Mouse (Mus musculus): ENCODE results near the gene Zfp422. TPM values are rescaled to one million over a fixed set of nuclear protein-coding genes. Genes with fewer than 3 reads are reported as not detected.

Gene Zfp422
- polyA plus RNA-seq, 1 experiment from 2014 or later: 359 TPM

DNA sequence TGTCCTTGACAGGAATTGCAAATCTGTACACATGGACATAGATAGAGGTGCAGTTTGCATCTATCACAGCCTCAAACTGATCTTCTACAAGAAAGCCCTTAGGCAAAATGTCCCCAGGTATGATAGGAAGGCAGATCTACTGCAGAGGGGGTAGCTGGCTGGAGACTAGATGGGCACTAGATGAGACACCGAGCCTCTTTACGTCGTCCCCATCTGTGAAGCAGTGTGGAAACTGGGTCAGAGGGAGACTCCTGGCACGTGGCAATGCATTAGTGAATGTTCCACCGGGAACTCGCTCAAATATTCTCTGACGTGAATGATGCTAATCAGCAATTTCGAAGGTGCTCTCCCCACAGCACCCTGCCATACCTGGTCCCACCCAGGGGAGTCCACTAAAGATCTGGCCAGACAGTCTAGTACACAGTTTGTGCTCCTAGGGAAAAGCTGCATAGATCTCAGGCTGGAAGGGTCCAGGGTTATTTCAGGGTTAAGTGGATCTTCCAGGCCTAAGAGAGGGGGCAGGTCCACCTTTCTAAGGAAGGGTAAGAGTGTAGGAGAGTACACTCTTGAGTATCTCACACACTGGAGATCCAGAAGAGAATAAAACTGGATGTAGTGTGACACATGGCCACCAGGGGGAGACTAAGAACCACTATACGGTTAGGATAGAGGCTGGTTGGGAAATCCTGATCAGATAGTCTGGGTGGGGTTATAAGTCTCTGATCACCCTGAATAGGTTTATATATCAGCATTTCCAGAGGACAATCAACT, 25.1 kb upstream of the Zfp422 start:
- no peak overlapping the region for H3K4me3 ChIP-seq (ENCODE audit: low read depth, low read length)
- 68% methylated on average over 9 of the region's 9 CpGs for WGBS
- ATAC-seq (replicated peaks; ENCODE audit: low FRiP score) (peak; percentile 77), DNase-seq (ENCODE audit: low spot score) (peak; percentile 77)
- H3K36me3 ChIP-seq (ENCODE audit: control insufficient read depth, insufficient read depth, low read length): no peaks in the 10 kb centered on the region
- H3K27me3 ChIP-seq (ENCODE audit: control insufficient read depth, insufficient read depth, low read length): no peaks in the 10 kb centered on the region
- no peaks in the 10 kb centered on the region for H3K4me1 ChIP-seq (replicated peaks; ENCODE audit: control insufficient read depth, insufficient read depth, low read length)
- no peak overlapping the region for H3K4me2 ChIP-seq (ENCODE audit: low read depth, low read length, severe bottlenecking)
- no peak overlapping the region for H3K9ac ChIP-seq (ENCODE audit: low read length)
- no peak overlapping the region for H3K27ac ChIP-seq (ENCODE audit: low read depth, low read length)
- no peaks in the 10 kb centered on the region for H3K9me3 ChIP-seq (ENCODE audit: control insufficient read depth, low read length)

DNA sequence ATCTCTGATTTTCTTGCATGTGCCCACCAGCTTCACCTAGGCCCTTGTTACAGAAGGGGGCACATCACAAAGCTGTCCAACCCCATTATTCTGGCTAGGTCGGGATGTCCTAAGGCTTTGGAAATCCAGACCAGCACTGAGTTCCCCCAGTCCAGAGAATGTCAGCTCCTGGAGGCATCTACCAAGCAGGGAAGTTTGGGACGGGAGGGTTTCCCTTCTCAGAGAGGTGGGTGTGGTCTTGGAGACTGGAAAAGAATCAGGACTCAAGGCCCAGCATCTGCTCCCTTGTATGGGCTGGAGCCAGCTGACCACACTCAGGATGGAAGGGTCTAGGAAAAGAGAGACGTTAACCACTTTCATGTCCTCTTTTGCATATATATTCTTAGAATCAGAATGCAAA, 24.4 kb upstream of the Zfp422 start:
- Histone ChIP-seq H3K27ac (ENCODE audit: low read depth, low read length) (no peak overlapping the region), H3K4me1 (replicated peaks; ENCODE audit: control insufficient read depth, insufficient read depth, low read length) (no peaks in the 10 kb centered on the region), H3K4me2 (ENCODE audit: low read depth, low read length, severe bottlenecking) (no peak overlapping the region), H3K9ac (ENCODE audit: low read length) (no peak overlapping the region), H3K27me3 (ENCODE audit: control insufficient read depth, insufficient read depth, low read length) (no peaks in the 10 kb centered on the region), H3K4me3 (ENCODE audit: low read depth, low read length) (no peak overlapping the region), H3K36me3 (ENCODE audit: control insufficient read depth, insufficient read depth, low read length) (no peaks in the 10 kb centered on the region), H3K9me3 (ENCODE audit: control insufficient read depth, low read length) (no peaks in the 10 kb centered on the region)
- ATAC-seq (replicated peaks; ENCODE audit: low FRiP score) (no peak), DNase-seq (ENCODE audit: low spot score) (no peak)
- WGBS: 74% methylated on average over 3 of the region's 3 CpGs

DNA sequence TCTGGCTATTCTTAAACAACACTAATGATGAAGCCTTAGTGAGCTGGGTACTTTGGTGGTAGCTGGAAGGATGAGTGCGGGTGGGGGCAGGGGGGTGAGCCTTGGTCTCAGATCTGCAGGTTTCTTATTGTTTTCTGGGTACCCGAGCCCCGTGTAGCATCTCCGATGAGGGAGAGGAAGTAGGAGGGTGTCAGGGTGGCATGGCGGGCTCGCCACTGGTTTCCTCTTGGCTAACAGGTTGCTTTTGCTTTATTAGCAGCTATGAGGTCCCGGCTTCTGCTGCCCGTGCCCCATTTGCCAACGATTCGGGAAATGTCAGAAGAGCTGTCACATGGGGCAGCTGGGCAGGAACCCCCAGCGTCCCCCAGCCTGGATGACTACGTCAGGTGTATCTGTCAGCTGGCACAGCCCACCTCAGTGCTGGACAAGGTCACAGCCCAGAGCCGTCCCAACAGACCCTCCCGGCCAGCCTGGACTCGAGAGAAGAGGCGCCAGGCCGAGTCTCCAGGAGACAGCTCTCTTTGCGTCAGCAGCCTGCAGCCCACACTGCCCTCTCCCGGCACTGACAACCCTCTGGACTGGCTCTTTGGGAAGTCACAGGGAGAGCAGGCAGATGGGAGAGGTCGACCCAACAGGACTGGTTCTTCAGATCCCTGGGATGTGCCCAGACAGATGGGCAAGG, 22.8 kb upstream of the Zfp422 start:
- no peak overlapping the region for H3K27ac ChIP-seq (ENCODE audit: low read depth, low read length)
- DNase-seq (ENCODE audit: low spot score) (no peak), ATAC-seq (replicated peaks; ENCODE audit: low FRiP score) (no peak)
- no peaks in the 10 kb centered on the region for H3K9me3 ChIP-seq (ENCODE audit: control insufficient read depth, low read length)
- no peak overlapping the region for H3K9ac ChIP-seq (ENCODE audit: low read length)
- H3K4me2 ChIP-seq (ENCODE audit: low read depth, low read length, severe bottlenecking): no peak overlapping the region
- 82% methylated on average over 20 of the region's 20 CpGs for whole genome bisulfite sequencing
- no peaks in the 10 kb centered on the region for H3K36me3 ChIP-seq (ENCODE audit: control insufficient read depth, insufficient read depth, low read length)
- H3K4me1 ChIP-seq (replicated peaks; ENCODE audit: control insufficient read depth, insufficient read depth, low read length): no peaks in the 10 kb centered on the region
- no peak overlapping the region for H3K4me3 ChIP-seq (ENCODE audit: low read depth, low read length)
- no peaks in the 10 kb centered on the region for H3K27me3 ChIP-seq (ENCODE audit: control insufficient read depth, insufficient read depth, low read length)

DNA sequence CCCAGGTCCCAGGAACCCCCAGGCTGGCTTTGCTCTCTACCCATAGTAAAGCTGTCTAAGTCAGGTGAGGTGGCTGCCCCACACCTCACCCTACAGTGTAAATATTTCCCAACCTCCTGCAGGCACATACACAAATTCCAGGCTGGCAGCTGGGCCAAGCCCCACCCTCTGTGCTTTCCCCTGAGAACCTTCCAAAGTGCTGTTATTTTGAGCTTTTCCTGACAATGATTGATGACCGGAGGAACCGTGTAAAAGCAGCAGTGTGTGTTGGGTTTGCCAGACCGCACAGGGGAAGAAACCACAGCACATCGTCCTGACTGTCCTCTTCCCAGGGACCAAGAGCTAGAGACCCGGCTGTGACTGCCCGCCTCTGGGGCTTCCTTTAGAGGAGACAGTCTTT, 21.6 kb upstream of the Zfp422 start, which contains the start of gene Depp1:
Gene Depp1, plus strand, starts transcription at position 204 of the 400 bp plus-strand sequence.
- no peak within 1 kb of the TSS for H3K4me3 ChIP-seq (ENCODE audit: low read depth, low read length)
- no peaks in the 10 kb centered on the region for H3K27me3 ChIP-seq (ENCODE audit: control insufficient read depth, insufficient read depth, low read length)
- ATAC-seq (replicated peaks; ENCODE audit: low FRiP score): no peak
- no peak for DNase-seq (ENCODE audit: low spot score)
- H3K4me2 ChIP-seq (ENCODE audit: low read depth, low read length, severe bottlenecking): no peak within 1 kb of the TSS
- H3K36me3 ChIP-seq (ENCODE audit: control insufficient read depth, insufficient read depth, low read length): no peaks in the 10 kb centered on the region
- H3K9me3 ChIP-seq (ENCODE audit: control insufficient read depth, low read length): no peaks in the 10 kb centered on the region
- no peak within 1 kb of the TSS for H3K27ac ChIP-seq (ENCODE audit: low read depth, low read length)
- H3K9ac ChIP-seq (ENCODE audit: low read length): no peak within 1 kb of the TSS
- WGBS: 86% methylated on average over 6 of the region's 6 CpGs
- H3K4me1 ChIP-seq (replicated peaks; ENCODE audit: control insufficient read depth, insufficient read depth, low read length): no peaks in the 10 kb centered on the region

DNA sequence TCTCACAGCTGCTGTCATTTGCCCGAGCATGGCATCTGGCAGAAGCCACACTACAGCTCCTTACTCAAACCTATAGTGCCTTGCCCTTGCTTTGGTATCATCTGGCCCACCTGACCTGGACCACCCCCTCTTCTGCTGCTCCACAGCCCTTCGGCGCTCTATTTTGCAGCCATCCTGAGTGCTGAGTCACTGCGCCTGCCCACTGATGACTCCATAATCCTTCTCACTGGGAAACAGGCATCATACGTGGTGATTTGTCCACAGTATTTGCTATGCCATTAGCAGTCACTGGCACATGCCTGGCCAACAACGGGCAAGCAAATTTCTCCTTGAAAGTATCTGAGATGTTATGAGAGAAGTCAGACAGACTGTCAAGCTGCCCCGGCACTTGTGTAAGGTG, 21.0 kb upstream of the Zfp422 start:
- H3K27ac ChIP-seq (ENCODE audit: low read depth, low read length): no peak overlapping the region
- H3K9ac ChIP-seq (ENCODE audit: low read length): no peak overlapping the region
- no peak for DNase-seq (ENCODE audit: low spot score)
- no peaks in the 10 kb centered on the region for H3K27me3 ChIP-seq (ENCODE audit: control insufficient read depth, insufficient read depth, low read length)
- no peak overlapping the region for H3K4me3 ChIP-seq (ENCODE audit: low read depth, low read length)
- H3K36me3 ChIP-seq (ENCODE audit: control insufficient read depth, insufficient read depth, low read length): no peaks in the 10 kb centered on the region
- no peak for ATAC-seq (replicated peaks; ENCODE audit: low FRiP score)
- WGBS: 92% methylated on average over 7 of the region's 7 CpGs
- no peaks in the 10 kb centered on the region for H3K9me3 ChIP-seq (ENCODE audit: control insufficient read depth, low read length)
- no peak overlapping the region for H3K4me2 ChIP-seq (ENCODE audit: low read depth, low read length, severe bottlenecking)
- H3K4me1 ChIP-seq (replicated peaks; ENCODE audit: control insufficient read depth, insufficient read depth, low read length): no peaks in the 10 kb centered on the region

DNA sequence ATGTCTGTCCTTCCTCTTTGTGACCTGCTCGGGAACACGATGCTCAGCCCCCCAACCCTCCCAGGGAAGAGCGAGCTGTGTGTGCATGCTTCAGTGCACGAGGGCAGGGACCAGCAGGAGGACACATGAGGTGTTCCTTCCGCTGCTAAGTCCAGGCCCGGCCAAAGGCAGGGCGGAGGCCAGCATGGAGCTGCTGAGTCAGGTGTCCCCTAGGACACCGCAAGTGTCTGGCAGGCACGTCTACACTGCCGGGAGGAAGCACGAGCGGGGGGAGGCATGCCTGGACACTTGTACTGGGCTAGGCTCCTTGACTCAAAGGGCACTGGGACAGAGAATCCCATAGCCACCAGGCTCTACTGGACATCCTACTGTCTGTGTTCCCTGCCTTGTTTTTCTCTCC, 19.0 kb upstream of the Zfp422 start:
- no peak overlapping the region for H3K9ac ChIP-seq (ENCODE audit: low read length)
- no peak overlapping the region for H3K4me2 ChIP-seq (ENCODE audit: low read depth, low read length, severe bottlenecking)
- DNase-seq (ENCODE audit: low spot score): no peak
- H3K36me3 ChIP-seq (ENCODE audit: control insufficient read depth, insufficient read depth, low read length): no peaks in the 10 kb centered on the region
- H3K9me3 ChIP-seq (ENCODE audit: control insufficient read depth, low read length): no peaks in the 10 kb centered on the region
- H3K4me3 ChIP-seq (ENCODE audit: low read depth, low read length): no peak overlapping the region
- no peaks in the 10 kb centered on the region for H3K27me3 ChIP-seq (ENCODE audit: control insufficient read depth, insufficient read depth, low read length)
- no peaks in the 10 kb centered on the region for H3K4me1 ChIP-seq (replicated peaks; ENCODE audit: control insufficient read depth, insufficient read depth, low read length)
- WGBS: 82% methylated on average over 12 of the region's 12 CpGs
- ATAC-seq (replicated peaks; ENCODE audit: low FRiP score): no peak
- H3K27ac ChIP-seq (ENCODE audit: low read depth, low read length): no peak overlapping the region

DNA sequence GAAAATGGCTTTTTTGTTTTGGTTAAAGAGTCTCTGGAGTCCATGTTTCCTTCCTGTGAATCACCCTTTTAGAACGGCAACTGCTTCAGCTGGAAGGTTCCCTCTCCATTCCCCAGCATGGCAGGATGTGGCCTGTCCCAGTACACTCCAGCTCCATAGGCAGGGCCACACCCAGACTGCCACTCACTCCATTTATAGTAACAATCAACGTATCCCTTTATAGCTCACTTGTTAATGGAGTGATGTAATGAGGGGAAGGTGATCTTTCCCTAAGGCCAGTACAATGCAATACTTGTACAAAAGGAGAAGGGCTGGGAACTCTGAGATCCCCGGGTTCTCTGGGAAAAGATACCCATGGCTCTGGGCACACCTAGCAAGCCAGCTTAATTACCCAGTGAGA, 15.5 kb upstream of the Zfp422 start:
- Histone ChIP-seq H3K27me3 (ENCODE audit: control insufficient read depth, insufficient read depth, low read length) (no peaks in the 10 kb centered on the region), H3K4me3 (ENCODE audit: low read depth, low read length) (no peak overlapping the region), H3K9me3 (ENCODE audit: control insufficient read depth, low read length) (no peaks in the 10 kb centered on the region), H3K36me3 (ENCODE audit: control insufficient read depth, insufficient read depth, low read length) (no peaks in the 10 kb centered on the region), H3K9ac (ENCODE audit: low read length) (no peak overlapping the region), H3K27ac (ENCODE audit: low read depth, low read length) (no peak overlapping the region), H3K4me1 (replicated peaks; ENCODE audit: control insufficient read depth, insufficient read depth, low read length) (no peaks in the 10 kb centered on the region), H3K4me2 (ENCODE audit: low read depth, low read length, severe bottlenecking) (no peak overlapping the region)
- DNase-seq (ENCODE audit: low spot score): no peak
- WGBS: 70% methylated on average over 3 of the region's 3 CpGs
- ATAC-seq (replicated peaks; ENCODE audit: low FRiP score): no peak

DNA sequence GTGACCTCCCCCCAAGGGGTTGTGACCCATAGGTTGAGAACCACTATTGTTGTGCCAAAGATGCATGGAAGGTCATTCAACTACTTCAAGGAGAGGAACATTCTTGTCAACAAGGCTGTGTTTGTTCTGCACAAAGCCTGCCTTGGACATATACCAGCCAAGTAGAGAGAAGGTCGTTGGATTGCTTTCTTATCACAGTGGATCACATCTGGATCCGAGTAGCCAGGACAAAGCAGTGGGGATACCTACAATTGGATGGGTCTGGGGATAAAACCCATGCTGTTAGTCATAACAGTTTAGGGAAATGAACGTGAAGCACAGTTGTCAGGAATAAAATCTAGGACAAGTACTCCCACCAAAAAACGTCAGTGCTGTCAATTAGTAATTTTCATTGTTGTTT, 15.1 kb upstream of the Zfp422 start:
- Histone ChIP-seq H3K9me3 (ENCODE audit: control insufficient read depth, low read length) (no peaks in the 10 kb centered on the region), H3K27ac (ENCODE audit: low read depth, low read length) (no peak overlapping the region), H3K4me3 (ENCODE audit: low read depth, low read length) (no peak overlapping the region), H3K4me2 (ENCODE audit: low read depth, low read length, severe bottlenecking) (no peak overlapping the region), H3K27me3 (ENCODE audit: control insufficient read depth, insufficient read depth, low read length) (no peaks in the 10 kb centered on the region), H3K36me3 (ENCODE audit: control insufficient read depth, insufficient read depth, low read length) (no peaks in the 10 kb centered on the region), H3K4me1 (replicated peaks; ENCODE audit: control insufficient read depth, insufficient read depth, low read length) (no peaks in the 10 kb centered on the region), H3K9ac (ENCODE audit: low read length) (no peak overlapping the region)
- ATAC-seq (replicated peaks; ENCODE audit: low FRiP score) (no peak), DNase-seq (ENCODE audit: low spot score) (no peak)
- 74% methylated on average over 4 of the region's 4 CpGs for WGBS

DNA sequence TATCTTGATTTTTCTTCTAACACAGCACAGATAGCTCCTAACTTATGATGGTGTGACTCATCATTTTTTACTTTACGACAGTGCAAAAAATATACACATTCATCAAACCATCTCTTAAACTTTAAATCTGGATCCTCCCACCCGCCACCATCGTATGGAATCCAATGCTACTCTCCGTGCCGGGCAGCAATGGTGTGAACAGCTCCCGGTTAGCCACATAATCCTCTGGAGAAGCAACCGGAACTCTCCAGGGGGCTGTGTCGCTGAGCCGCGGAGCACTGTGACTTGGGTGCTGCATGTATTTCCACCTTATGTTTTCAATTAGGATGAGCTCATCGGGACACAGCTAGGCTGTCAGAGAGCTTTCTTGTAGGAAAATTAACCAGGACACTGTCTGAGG, 14.1 kb upstream of the Zfp422 start:
- H3K27ac ChIP-seq (ENCODE audit: low read depth, low read length): no peak overlapping the region
- no peaks in the 10 kb centered on the region for H3K27me3 ChIP-seq (ENCODE audit: control insufficient read depth, insufficient read depth, low read length)
- WGBS: 92% methylated on average over 11 of the region's 11 CpGs
- H3K9me3 ChIP-seq (ENCODE audit: control insufficient read depth, low read length): no peaks in the 10 kb centered on the region
- no peak overlapping the region for H3K4me3 ChIP-seq (ENCODE audit: low read depth, low read length)
- H3K36me3 ChIP-seq (ENCODE audit: control insufficient read depth, insufficient read depth, low read length): no peaks in the 10 kb centered on the region
- no peak overlapping the region for H3K4me2 ChIP-seq (ENCODE audit: low read depth, low read length, severe bottlenecking)
- no peak for DNase-seq (ENCODE audit: low spot score)
- no peaks in the 10 kb centered on the region for H3K4me1 ChIP-seq (replicated peaks; ENCODE audit: control insufficient read depth, insufficient read depth, low read length)
- no peak overlapping the region for H3K9ac ChIP-seq (ENCODE audit: low read length)
- no peak for ATAC-seq (replicated peaks; ENCODE audit: low FRiP score)
